Mouse (Mus musculus): ENCODE results near the gene Cdhr5.

Gene Cdhr5

GRCm38 (mm10) chr7:141276546-141276945, at the start of gene Cdhr5:
Gene Cdhr5 (minus strand): TSS chr7:141276786.
- no peak for DNase-seq (ENCODE audit: low read depth, low spot score)

GRCm38 (mm10) chr7:141324686-141325085, 48.1 kb upstream of the Cdhr5 start:
- DNase-seq (ENCODE audit: low read depth, low spot score), result no peak

- no peak for DNase-seq (ENCODE audit: low read depth, low spot score)
These were observed 42.9 kb upstream of the Cdhr5 start for GRCm38 (mm10) chr7:141319446-141319845.

- DNase-seq (ENCODE audit: low read depth, low spot score), result no peak
These were observed 41.1 kb upstream of the Cdhr5 start for GRCm38 (mm10) chr7:141317619-141318132.

- peak; percentile 77 for DNase-seq (ENCODE audit: low read depth, low spot score)
These were observed 39.4 kb upstream of the Cdhr5 start for GRCm38 (mm10) chr7:141315974-141316373.

GRCm38 (mm10) chr7:141315076-141315475, 38.5 kb upstream of the Cdhr5 start:
- DNase-seq (ENCODE audit: low read depth, low spot score), result no peak

- no peak for DNase-seq (ENCODE audit: low read depth, low spot score)
These were observed 37.8 kb upstream of the Cdhr5 start for GRCm38 (mm10) chr7:141314416-141314815.

GRCm38 (mm10) chr7:141304537-141304936, 28.0 kb upstream of the Cdhr5 start:
- no peak for DNase-seq (ENCODE audit: low read depth, low spot score)

- DNase-seq (ENCODE audit: low read depth, low spot score), result peak; percentile 61
These were observed 26.2 kb upstream of the Cdhr5 start for GRCm38 (mm10) chr7:141302702-141303268.

GRCm38 (mm10) chr7:141301386-141301785, 24.8 kb upstream of the Cdhr5 start:
- no peak for DNase-seq (ENCODE audit: low read depth, low spot score)

- no peak for DNase-seq (ENCODE audit: low read depth, low spot score)
These were observed 22.6 kb upstream of the Cdhr5 start for GRCm38 (mm10) chr7:141299175-141299574.

GRCm38 (mm10) chr7:141297926-141298650, 21.5 kb upstream of the Cdhr5 start:
- no peak for DNase-seq (ENCODE audit: low read depth, low spot score)

- DNase-seq (ENCODE audit: low read depth, low spot score), result no peak
These were observed 17.9 kb upstream of the Cdhr5 start for GRCm38 (mm10) chr7:141294479-141294878.

GRCm38 (mm10) chr7:141293852-141294471, 17.4 kb upstream of the Cdhr5 start:
- DNase-seq (ENCODE audit: low read depth, low spot score), result peak; percentile 21

GRCm38 (mm10) chr7:141292583-141293388, 16.2 kb upstream of the Cdhr5 start:
- no peak for DNase-seq (ENCODE audit: low read depth, low spot score)

- DNase-seq (ENCODE audit: low read depth, low spot score), result no peak
These were observed 15.5 kb upstream of the Cdhr5 start, which contains the start of gene Drd4 for GRCm38 (mm10) chr7:141291921-141292582. Gene Drd4 (plus strand): TSS chr7:141292006.

- no peak for DNase-seq (ENCODE audit: low read depth, low spot score)
These were observed 11.5 kb upstream of the Cdhr5 start for GRCm38 (mm10) chr7:141288042-141288441.

GRCm38 (mm10) chr7:141282756-141283155, 6.2 kb upstream of the Cdhr5 start:
- no peak for DNase-seq (ENCODE audit: low read depth, low spot score)

- DNase-seq (ENCODE audit: low read depth, low spot score), result no peak
These were observed 4.9 kb upstream of the Cdhr5 start for GRCm38 (mm10) chr7:141281442-141281841.

- peak; percentile 53 for DNase-seq (ENCODE audit: low read depth, low spot score)
These were observed 2.4 kb upstream of the Cdhr5 start, which contains the start of gene Sct for GRCm38 (mm10) chr7:141278766-141279590. Gene Sct (minus strand): TSS chr7:141279133.

Measured in CD4-positive, CD25-positive, alpha-beta regulatory T cell, adult 2 months (primary cell).